Mouse (Mus musculus): ENCODE data around the gene Rnf145. TPM values are rescaled to one million over a fixed set of nuclear protein-coding genes. Genes with fewer than 3 reads are reported as not detected.

Rnf145 gene
- polyA plus RNA-seq, 1 experiment from 2014 or later = 123 TPM

GRCm38 (mm10) chr11:44530382-44530781, 11.6 kb downstream of the Rnf145 start:
- ATAC-seq (replicated peaks) = no peak

GRCm38 (mm10) chr11:44530867-44531266, 12.1 kb downstream of the Rnf145 start:
- H3K4me1 ChIP-seq = no peaks in the 10 kb centered on the region
- H3K9ac ChIP-seq = no peak overlapping the region

More at GRCm38 (mm10) chr11:44530382-44530781, 11.6 kb downstream of the Rnf145 start:
- H3K9me3 ChIP-seq = no peaks in the 10 kb centered on the region
- H3K36me3 ChIP-seq (replicated peaks) = peaks cover 11% of the 10 kb centered on the region
- 69% methylated on average over 8 of the region's 8 CpGs for WGBS
- H3K4me3 ChIP-seq = no peak overlapping the region
- no peak overlapping the region for H3K4me2 ChIP-seq
- H3K9ac ChIP-seq = no peak overlapping the region
- H3K27ac ChIP-seq = no peak overlapping the region
- no peaks in the 10 kb centered on the region for H3K27me3 ChIP-seq (replicated peaks)
- no peaks in the 10 kb centered on the region for H3K4me1 ChIP-seq

GRCm38 (mm10) chr11:44531617-44532016, 12.9 kb downstream of the Rnf145 start:
- 94% methylated on average over 4 of the region's 4 CpGs for WGBS
- Histone ChIP-seq H3K27me3 (replicated peaks) (no peaks in the 10 kb centered on the region), H3K9me3 (no peaks in the 10 kb centered on the region), H3K4me1 (no peaks in the 10 kb centered on the region), H3K9ac (no peak overlapping the region), H3K27ac (no peak overlapping the region), H3K36me3 (replicated peaks) (peaks cover 8% of the 10 kb centered on the region), H3K4me2 (no peak overlapping the region), H3K4me3 (no peak overlapping the region)
- no peak for ATAC-seq (replicated peaks)

More at GRCm38 (mm10) chr11:44530867-44531266, 12.1 kb downstream of the Rnf145 start:
- Histone ChIP-seq H3K36me3 (replicated peaks) (peaks cover 8% of the 10 kb centered on the region), H3K9me3 (no peaks in the 10 kb centered on the region), H3K4me2 (no peak overlapping the region), H3K4me3 (no peak overlapping the region), H3K27ac (no peak overlapping the region), H3K27me3 (replicated peaks) (no peaks in the 10 kb centered on the region)
- no peak for ATAC-seq (replicated peaks)
- 89% methylated on average over 11 of the region's 11 CpGs for WGBS

- Histone ChIP-seq H3K27ac (no peak overlapping the region), H3K4me2 (no peak overlapping the region), H3K36me3 (replicated peaks) (peaks cover 8% of the 10 kb centered on the region), H3K4me3 (no peak overlapping the region), H3K4me1 (no peaks in the 10 kb centered on the region), H3K27me3 (replicated peaks) (no peaks in the 10 kb centered on the region), H3K9me3 (no peaks in the 10 kb centered on the region), H3K9ac (no peak overlapping the region)
- ATAC-seq (replicated peaks) = no peak
- WGBS = 94% methylated on average over 17 of the region's 17 CpGs
These were observed 14.3 kb downstream of the Rnf145 start for GRCm38 (mm10) chr11:44532846-44533781.

- peaks cover 5% of the 10 kb centered on the region; the same call in 1 of the 2 replicates for H3K4me1 ChIP-seq
- H3K9ac ChIP-seq = no peak overlapping the region
- H3K4me3 ChIP-seq = no peak overlapping the region
- no peaks in the 10 kb centered on the region for H3K27me3 ChIP-seq (replicated peaks)
- H3K27ac ChIP-seq = no peak overlapping the region
- H3K4me2 ChIP-seq = no peak overlapping the region
- no peak for ATAC-seq (replicated peaks)
- peaks cover 11% of the 10 kb centered on the region for H3K36me3 ChIP-seq (replicated peaks)
- 92% methylated on average over 12 of the region's 12 CpGs for WGBS
- no peaks in the 10 kb centered on the region for H3K9me3 ChIP-seq
These were observed 16.4 kb downstream of the Rnf145 start for GRCm38 (mm10) chr11:44534999-44535750.

GRCm38 (mm10) chr11:44537403-44537802, 18.6 kb downstream of the Rnf145 start:
- Histone ChIP-seq H3K36me3 (replicated peaks) (peaks cover 11% of the 10 kb centered on the region), H3K9ac (no peak overlapping the region), H3K4me3 (no peak overlapping the region), H3K4me1 (peaks cover 5% of the 10 kb centered on the region; the same call in 1 of the 2 replicates), H3K27me3 (replicated peaks) (no peaks in the 10 kb centered on the region), H3K9me3 (no peaks in the 10 kb centered on the region), H3K4me2 (no peak overlapping the region), H3K27ac (no peak overlapping the region)
- 86% methylated on average over 7 of the region's 7 CpGs for WGBS
- no peak for ATAC-seq (replicated peaks)

GRCm38 (mm10) chr11:44538101-44538500, 19.3 kb downstream of the Rnf145 start:
- H3K36me3 ChIP-seq (replicated peaks) = peaks cover 4% of the 10 kb centered on the region; the same call in 1 of the 2 replicates

GRCm38 (mm10) chr11:44538501-44539290, 19.9 kb downstream of the Rnf145 start:
- H3K4me3 ChIP-seq = no peak overlapping the region

More at GRCm38 (mm10) chr11:44538101-44538500, 19.3 kb downstream of the Rnf145 start:
- Histone ChIP-seq H3K4me2 (no peak overlapping the region), H3K9me3 (no peaks in the 10 kb centered on the region), H3K4me3 (no peak overlapping the region), H3K9ac (no peak overlapping the region), H3K27ac (no peak overlapping the region), H3K4me1 (peaks cover 5% of the 10 kb centered on the region; the same call in 1 of the 2 replicates), H3K27me3 (replicated peaks) (no peaks in the 10 kb centered on the region)
- no peak for ATAC-seq (replicated peaks)
- 94% methylated on average over 3 of the region's 3 CpGs for WGBS

GRCm38 (mm10) chr11:44539291-44539930, 20.6 kb downstream of the Rnf145 start:
- Histone ChIP-seq H3K27me3 (replicated peaks) (no peaks in the 10 kb centered on the region), H3K4me1 (peaks cover 5% of the 10 kb centered on the region; the same call in 1 of the 2 replicates), H3K9me3 (no peaks in the 10 kb centered on the region), H3K9ac (no peak overlapping the region), H3K4me2 (no peak overlapping the region), H3K4me3 (no peak overlapping the region), H3K36me3 (replicated peaks) (0 out of 2 replicates have a peak, but pooled peaks cover 4% of the 10 kb centered on the region), H3K27ac (no peak overlapping the region)
- 67% methylated on average over 10 of the region's 10 CpGs for WGBS
- no peak for ATAC-seq (replicated peaks)

More at GRCm38 (mm10) chr11:44538501-44539290, 19.9 kb downstream of the Rnf145 start:
- 94% methylated on average over 10 of the region's 10 CpGs for WGBS
- Histone ChIP-seq H3K9me3 (no peaks in the 10 kb centered on the region), H3K36me3 (replicated peaks) (0 out of 2 replicates have a peak, but pooled peaks cover 4% of the 10 kb centered on the region), H3K27me3 (replicated peaks) (no peaks in the 10 kb centered on the region), H3K27ac (no peak overlapping the region), H3K9ac (no peak overlapping the region), H3K4me2 (no peak overlapping the region), H3K4me1 (peaks cover 5% of the 10 kb centered on the region; the same call in 1 of the 2 replicates)
- no peak for ATAC-seq (replicated peaks)

- Histone ChIP-seq H3K36me3 (replicated peaks) (peaks cover 9% of the 10 kb centered on the region; the same call in 1 of the 2 replicates), H3K9ac (no peak overlapping the region), H3K4me2 (no peak overlapping the region), H3K4me1 (peaks cover 5% of the 10 kb centered on the region; the same call in 1 of the 2 replicates), H3K27me3 (replicated peaks) (no peaks in the 10 kb centered on the region), H3K27ac (no peak overlapping the region), H3K9me3 (no peaks in the 10 kb centered on the region), H3K4me3 (no peak overlapping the region)
- WGBS = 89% methylated on average over 9 of the region's 9 CpGs
- no peak for ATAC-seq (replicated peaks)
These were observed 21.5 kb downstream of the Rnf145 start for GRCm38 (mm10) chr11:44540243-44540642.

GRCm38 (mm10) chr11:44541280-44541679, 22.5 kb downstream of the Rnf145 start:
- ATAC-seq (replicated peaks) = no peak
- H3K27me3 ChIP-seq (replicated peaks) = no peaks in the 10 kb centered on the region
- no peak overlapping the region for H3K4me3 ChIP-seq
- no peaks in the 10 kb centered on the region for H3K9me3 ChIP-seq
- peaks cover 5% of the 10 kb centered on the region; the same call in 1 of the 2 replicates for H3K4me1 ChIP-seq
- no peak overlapping the region for H3K4me2 ChIP-seq
- no peak overlapping the region for H3K9ac ChIP-seq
- peaks cover 9% of the 10 kb centered on the region; the same call in 1 of the 2 replicates for H3K36me3 ChIP-seq (replicated peaks)
- WGBS = 92% methylated on average over 5 of the region's 5 CpGs
- H3K27ac ChIP-seq = no peak overlapping the region

All from midbrain, embryonic 15.5 days (tissue).